Mouse (Mus musculus): Measurements from ENCODE around the gene Musk.

DNA sequence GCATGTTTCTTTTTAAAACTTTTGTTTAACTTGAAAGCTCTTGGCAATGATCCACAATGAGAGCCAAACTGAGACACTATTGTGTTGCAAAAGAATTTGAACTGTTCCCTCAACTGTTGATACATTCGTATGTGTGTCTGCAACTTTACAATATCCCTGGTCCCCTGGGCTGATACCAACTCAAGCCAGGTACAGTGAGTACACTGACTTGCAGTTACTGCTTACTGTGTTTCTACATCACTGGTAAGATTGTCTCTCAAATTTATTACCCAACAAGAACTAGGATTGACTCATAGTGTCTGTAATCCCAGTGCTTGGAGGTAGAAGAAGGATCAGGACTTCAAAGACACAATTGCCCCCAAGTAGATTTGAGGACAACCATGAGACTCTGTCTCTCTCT lies 85.3 kb downstream of the Musk start:
- TF ChIP-seq GATA1 (IDR thresholded peaks at IDR 0.05; ENCODE audit: borderline replicate concordance, low read length) = no peak
- TF ChIP-seq FLI1 (IDR thresholded peaks at IDR 0.05; ENCODE audit: low read length) = no peak

Data from megakaryocyte, embryonic 14.5 days (primary cell).